Mouse (Mus musculus) embryo, embryonic 10 days (tissue): Measurements from ENCODE around the gene Rexo5.

Experiments
- DNase-seq: peaks from one replicate; pipeline ENCODE4 v3.0.0-alpha.2; 2015; ENCODE audit warnings: low spot score

Rexo5 gene

GRCm38 (mm10) chr7:119793586-119794250, at the start of gene Rexo5, which contains the start of gene Eri2:
Gene Rexo5 (plus strand): TSS chr7:119794006.
Gene Eri2 (minus strand): TSS chr7:119794058.
- DNase-seq = peak; percentile 94

- DNase-seq = peak; percentile 20
Observed at GRCm38 (mm10) chr7:119744321-119744720, 49.5 kb upstream of the Rexo5 start.

GRCm38 (mm10) chr7:119745869-119746268, 47.9 kb upstream of the Rexo5 start:
- DNase-seq = no peak

GRCm38 (mm10) chr7:119748761-119749160, 45.0 kb upstream of the Rexo5 start:
- no peak for DNase-seq

- DNase-seq = no peak
Observed at GRCm38 (mm10) chr7:119749942-119750341, 43.9 kb upstream of the Rexo5 start.

GRCm38 (mm10) chr7:119753696-119754095, 40.1 kb upstream of the Rexo5 start:
- DNase-seq = no peak

- DNase-seq = peak; percentile 10
Observed at GRCm38 (mm10) chr7:119760527-119760951, 33.3 kb upstream of the Rexo5 start, which contains the start of gene Acsm3. Gene Acsm3 (plus strand): TSS chr7:119760923.

GRCm38 (mm10) chr7:119762166-119762697, 31.6 kb upstream of the Rexo5 start:
- DNase-seq = no peak

GRCm38 (mm10) chr7:119764377-119764776, 29.4 kb upstream of the Rexo5 start:
- no peak for DNase-seq

- no peak for DNase-seq
Observed at GRCm38 (mm10) chr7:119766996-119767395, 26.8 kb upstream of the Rexo5 start.

- DNase-seq = no peak
Observed at GRCm38 (mm10) chr7:119769895-119770294, 23.9 kb upstream of the Rexo5 start.

- DNase-seq = no peak
Observed at GRCm38 (mm10) chr7:119783453-119783852, 10.4 kb upstream of the Rexo5 start.

GRCm38 (mm10) chr7:119784908-119785307, 8.9 kb upstream of the Rexo5 start:
- DNase-seq = no peak

- no peak for DNase-seq
Observed at GRCm38 (mm10) chr7:119789024-119789423, 4.8 kb upstream of the Rexo5 start.

GRCm38 (mm10) chr7:119794251-119794638, 439 bp downstream of the Rexo5 start:
- DNase-seq = no peak

- DNase-seq = no peak
Observed at GRCm38 (mm10) chr7:119795311-119795710, 1.5 kb downstream of the Rexo5 start.

GRCm38 (mm10) chr7:119800488-119800887, 6.7 kb downstream of the Rexo5 start:
- no peak for DNase-seq

- DNase-seq = no peak
Observed at GRCm38 (mm10) chr7:119800991-119801390, 7.2 kb downstream of the Rexo5 start.

GRCm38 (mm10) chr7:119807396-119807795, 13.6 kb downstream of the Rexo5 start:
- no peak for DNase-seq

- no peak for DNase-seq
Observed at GRCm38 (mm10) chr7:119808723-119809122, 14.9 kb downstream of the Rexo5 start.

- no peak for DNase-seq
Observed at GRCm38 (mm10) chr7:119835371-119835770, 41.6 kb downstream of the Rexo5 start.

- no peak for DNase-seq
Observed at GRCm38 (mm10) chr7:119835996-119836777, 42.4 kb downstream of the Rexo5 start.
